Mouse (Mus musculus): ENCODE results near the gene Vps50.

DNA sequence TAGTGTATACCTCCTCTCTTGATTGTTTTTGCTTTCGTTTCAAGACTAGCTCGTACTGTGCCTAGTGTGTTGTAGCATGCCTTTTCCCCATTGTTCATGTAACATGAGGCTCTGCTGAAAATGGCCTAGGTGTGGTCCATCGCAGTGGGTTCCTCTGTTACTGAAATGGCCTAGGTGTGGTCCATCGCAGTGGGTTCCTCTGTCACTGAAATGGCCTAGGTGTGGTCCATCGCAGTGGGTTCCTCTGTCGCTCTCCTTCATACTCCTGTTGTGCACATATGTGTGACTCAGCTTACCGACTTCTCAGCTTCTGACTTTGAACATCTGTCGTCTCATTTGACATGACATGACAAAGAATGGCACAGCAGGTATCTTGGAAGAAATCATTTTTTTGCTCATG lies 75.6 kb downstream of the Vps50 start:
- no peak for TF ChIP-seq CTCF (IDR thresholded peaks at IDR 0.05; ENCODE audit: borderline replicate concordance, insufficient read depth, low read depth, low read length)
- TF ChIP-seq POLR2A (IDR thresholded peaks at IDR 0.05; ENCODE audit: borderline replicate concordance, insufficient read depth, low read length), result no peak

All from cerebellum, adult 2 months (tissue).